Mouse (Mus musculus) kidney, embryonic 14.5 days (tissue): Measurements from ENCODE around the gene Gm38119. TPM values are rescaled to one million over a fixed set of nuclear protein-coding genes. Genes with fewer than 3 reads are reported as not detected.
"Not testable (repeated sequence)": the region's sequence is repeated elsewhere in the genome, so short reads cannot be mapped to it uniquely, and the experiment has no call there.

Source experiments
- ATAC-seq: fragments of 200-750 bp; cut with Nextera tagmentation; 2 replicates; pipeline ENCODE4 v1.8.0; 2017; ENCODE audit warnings: moderate number of reproducible peaks, mild to moderate bottlenecking, moderate TSS enrichment, moderate library complexity; ENCODE audit not compliant: low FRiP score, low TSS enrichment
- H3K27ac ChIP-seq: fragments of 300-500 bp; sonication (generic); 2 replicates; pipeline ENCODE4 v1.5.1; 2014; ENCODE audit warnings: low read depth, mild to moderate bottlenecking, low read length, moderate library complexity, mixed read lengths
- H3K27me3 ChIP-seq: fragments of 300-500 bp; sonication (generic); 2 replicates; pipeline ENCODE4 v1.6.1; 2014; ENCODE audit warnings: mild to moderate bottlenecking, low read length; ENCODE audit not compliant: control insufficient read depth, insufficient read depth
- H3K36me3 ChIP-seq: fragments of 300-500 bp; sonication (generic); 2 replicates; pipeline ENCODE4 v1.6.1; 2014; ENCODE audit warnings: low read length, mixed read lengths; ENCODE audit not compliant: control insufficient read depth, insufficient read depth
- H3K4me1 ChIP-seq: fragments of 300-500 bp; sonication (generic); 2 replicates; pipeline ENCODE4 v1.6.1; 2014; ENCODE audit warnings: low read length, mixed read lengths; ENCODE audit not compliant: control insufficient read depth, insufficient read depth
- H3K4me2 ChIP-seq: fragments of 300-500 bp; sonication (generic); replicated peaks from 2 replicates; pipeline ENCODE4 v1.6.1; 2014; ENCODE audit warnings: low read depth, mild to moderate bottlenecking, low read length
- H3K4me3 ChIP-seq: fragments of 300-500 bp; sonication (generic); 2 replicates; pipeline ENCODE4 v1.5.1; 2014; ENCODE audit warnings: mild to moderate bottlenecking, low read length
- H3K9ac ChIP-seq: fragments of 300-500 bp; sonication (generic); 2 replicates; pipeline ENCODE4 v1.6.1; 2014; ENCODE audit warnings: low read depth, mild to moderate bottlenecking, low read length, moderate library complexity
- H3K9me3 ChIP-seq: fragments of 300-500 bp; sonication (generic); 2 replicates; pipeline ENCODE4 v1.6.1; 2016; ENCODE audit warnings: low read length; ENCODE audit not compliant: control insufficient read depth
- WGBS: fragments of 180-500 bp; shearing (Covaris S2); extraction: QIAGEN DNeasy Blood & Tissue Kit; methylation state at CpG from one replicate; pipeline ENCODE4 v1.1.7; 2014; 5-methylcytosine and 5-hydroxymethylcytosine counted together
- polyA plus RNA-seq: library from polyadenylated mRNA; unstranded; fragments of >200 nt; fragmentation: Nextera tagmentation; extraction: Ambion mirVana; gene quantifications from 2 replicates; pipeline ENCODE4 v1.2.1, GENCODE M21; 2014

Gene Gm38119
- polyA plus RNA-seq, 1 experiment from 2014 or later: not detected

DNA sequence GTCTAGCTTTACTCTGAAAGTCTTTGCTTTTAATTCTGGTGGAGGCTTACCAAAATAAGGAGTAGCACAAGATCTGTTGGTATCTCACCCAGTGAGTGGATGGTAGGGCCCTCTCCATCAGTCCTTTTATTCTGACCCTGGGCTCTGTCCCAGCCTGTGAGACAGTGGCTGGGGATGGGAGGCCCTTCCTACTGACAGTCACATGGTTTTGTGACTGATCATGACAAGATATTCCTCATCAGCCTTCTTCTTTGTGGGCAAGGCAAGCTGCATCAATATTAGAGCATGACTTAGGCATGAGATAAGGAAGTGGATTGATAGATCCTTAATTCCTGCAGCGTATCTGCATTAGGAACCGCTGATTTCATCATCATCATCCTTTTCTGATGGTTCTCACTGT, 29.9 kb downstream of the Gm38119 start, which contains the start of gene Lce1e:
Gene Lce1e, minus strand, starts transcription at position 101 of the 400 bp plus-strand sequence.
- H3K27ac ChIP-seq: no peak within 1 kb of the TSS
- no peaks in the 10 kb centered on the region for H3K4me1 ChIP-seq
- H3K4me2 ChIP-seq: no peak within 1 kb of the TSS
- 88% methylated on average over 2 of the region's 2 CpGs for WGBS
- no peaks in the 10 kb centered on the region for H3K9me3 ChIP-seq
- no peak within 1 kb of the TSS for H3K9ac ChIP-seq
- H3K36me3 ChIP-seq: no peaks in the 10 kb centered on the region
- no peaks in the 10 kb centered on the region for H3K27me3 ChIP-seq
- no peak for ATAC-seq
- H3K4me3 ChIP-seq: no peak within 1 kb of the TSS

DNA sequence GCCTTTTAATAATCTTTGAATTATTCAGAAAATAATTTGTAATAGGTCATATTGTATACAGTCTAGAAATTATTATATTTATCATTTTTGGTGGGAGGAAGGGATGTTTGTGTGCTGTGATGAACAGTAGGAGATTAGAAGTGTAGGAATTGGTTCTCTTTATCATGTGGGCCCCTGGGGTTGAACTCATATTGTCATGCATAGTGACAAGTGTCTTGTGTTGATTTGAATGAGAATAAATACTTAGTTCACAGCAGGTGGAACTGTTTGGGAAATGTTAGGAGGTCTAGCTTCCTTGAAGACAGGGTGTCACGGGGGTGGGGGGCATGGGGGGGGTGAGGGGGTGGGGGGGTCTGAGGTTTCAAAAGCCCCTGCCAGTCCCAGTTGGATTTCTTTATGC, 44.3 kb downstream of the Gm38119 start:
- Histone ChIP-seq H3K9ac (no peak overlapping the region), H3K36me3 (no peaks in the 10 kb centered on the region), H3K27ac (no peak overlapping the region), H3K9me3 (no peaks in the 10 kb centered on the region), H3K4me2 (no peak overlapping the region), H3K27me3 (no peaks in the 10 kb centered on the region), H3K4me3 (no peak overlapping the region), H3K4me1 (no peaks in the 10 kb centered on the region)
- no peak for ATAC-seq
- WGBS: 30% methylated on average over 1 of the region's 1 CpGs

DNA sequence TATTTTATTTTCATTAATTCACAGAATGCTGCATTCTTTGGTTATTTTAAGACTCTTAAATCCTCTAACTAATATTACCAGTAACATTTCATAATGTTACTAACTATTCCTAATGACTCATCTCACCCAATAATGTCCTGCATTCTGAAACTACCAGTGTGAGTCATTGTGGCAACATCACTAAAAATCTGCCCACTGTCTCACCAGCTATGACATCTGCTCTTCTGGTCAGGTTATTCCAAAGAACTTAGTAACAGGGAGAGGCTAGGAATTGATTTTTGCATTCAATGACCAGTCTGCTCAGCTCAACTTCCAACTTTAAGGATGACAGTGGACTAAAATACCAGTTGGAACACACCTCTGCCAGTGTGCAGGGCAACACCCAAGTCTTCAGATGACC, 47.2 kb downstream of the Gm38119 start:
- ATAC-seq: no peak
- Histone ChIP-seq H3K36me3 (no peaks in the 10 kb centered on the region), H3K9ac (no peak overlapping the region), H3K27me3 (no peaks in the 10 kb centered on the region), H3K4me3 (no peak overlapping the region), H3K27ac (no peak overlapping the region), H3K4me1 (no peaks in the 10 kb centered on the region), H3K4me2 (no peak overlapping the region), H3K9me3 (no peaks in the 10 kb centered on the region)

DNA sequence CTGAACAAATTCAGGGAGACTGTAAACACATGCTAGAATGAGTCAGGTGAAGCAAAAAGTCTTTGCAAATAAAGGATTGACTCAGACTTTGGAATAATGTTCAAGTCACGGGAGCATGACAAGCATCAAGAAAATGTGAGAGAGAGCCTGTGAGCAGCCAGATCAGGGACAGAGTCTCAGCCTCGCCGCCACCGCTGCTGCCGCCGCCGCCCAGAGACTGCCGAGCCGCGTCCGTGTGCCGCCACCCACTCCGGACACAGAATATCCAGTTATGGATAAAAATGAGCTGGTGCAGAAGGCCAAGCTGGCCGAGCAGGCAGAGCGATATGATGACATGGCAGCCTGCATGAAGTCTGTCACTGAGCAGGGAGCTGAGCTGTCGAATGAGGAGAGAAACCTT, 49.7 kb downstream of the Gm38119 start:
- 87% methylated on average over 16 of the region's 16 CpGs for WGBS
- H3K4me1 ChIP-seq, H3K9ac ChIP-seq, H3K27ac ChIP-seq, H3K36me3 ChIP-seq, ATAC-seq, H3K9me3 ChIP-seq, H3K4me2 ChIP-seq, H3K27me3 ChIP-seq, H3K4me3 ChIP-seq: not testable (repeated sequence)

Other genes with a start within 250 kb of the Gm38119 start
- gene Sprr4, start 238.6 kb downstream of the Gm38119 start, polyA plus RNA-seq: not detected in 2 replicates
- not detected in 2 replicates for gene 2310046K23Rik, start 204.6 kb downstream of the Gm38119 start, polyA plus RNA-seq
- gene Ivl, start 165.4 kb downstream of the Gm38119 start, polyA plus RNA-seq: 0.74 and 0.81 TPM in 2 replicates
- gene Smcp, start 150.1 kb downstream of the Gm38119 start, polyA plus RNA-seq: not detected in 2 replicates
- gene 2210017I01Rik, start 131.6 kb downstream of the Gm38119 start, polyA plus RNA-seq: not detected in 2 replicates
- gene Lce6a, start 117.4 kb downstream of the Gm38119 start, polyA plus RNA-seq: not detected in 2 replicates
- gene Lce1a1, start 90.8 kb downstream of the Gm38119 start, polyA plus RNA-seq: not detected in 2 replicates
- not detected in 2 replicates for gene Lce1b, start 82.2 kb downstream of the Gm38119 start, polyA plus RNA-seq
- gene Lce1a2, start 68.8 kb downstream of the Gm38119 start, polyA plus RNA-seq: not detected in 2 replicates
- gene Lce1c, start 59.8 kb downstream of the Gm38119 start, polyA plus RNA-seq: not detected in 2 replicates
- gene Lce1d, start 51.9 kb downstream of the Gm38119 start, polyA plus RNA-seq: not detected in 2 replicates
- gene Lce1e, start 30.0 kb downstream of the Gm38119 start, polyA plus RNA-seq: not detected in 2 replicates
- not detected in 2 replicates for gene Lce1f, start 18.7 kb downstream of the Gm38119 start, polyA plus RNA-seq
- not detected in 2 replicates for gene Lce1g, start 13.2 kb upstream of the Gm38119 start, polyA plus RNA-seq
- not detected in 2 replicates for gene Lce1h, start 26.0 kb upstream of the Gm38119 start, polyA plus RNA-seq
- gene Lce1i, start 39.8 kb upstream of the Gm38119 start, polyA plus RNA-seq: not detected in 2 replicates
- gene Lce1j, start 51.4 kb upstream of the Gm38119 start, polyA plus RNA-seq: not detected in 2 replicates
- gene Lce1k, start 68.8 kb upstream of the Gm38119 start, polyA plus RNA-seq: not detected in 2 replicates
- not detected in 2 replicates for gene Kprp, start 88.2 kb upstream of the Gm38119 start, polyA plus RNA-seq
- not detected in 2 replicates for gene Lce1l, start 112.2 kb upstream of the Gm38119 start, polyA plus RNA-seq
- gene 2310050C09Rik, start 131.1 kb upstream of the Gm38119 start, polyA plus RNA-seq: not detected in 2 replicates
- gene Lce3a, start 187.1 kb upstream of the Gm38119 start, polyA plus RNA-seq: not detected in 2 replicates
- not detected in 2 replicates for gene Lce3b, start 193.9 kb upstream of the Gm38119 start, polyA plus RNA-seq
- gene Lce3c, start 205.4 kb upstream of the Gm38119 start, polyA plus RNA-seq: not detected in 2 replicates
- gene Lce3d, start 218.3 kb upstream of the Gm38119 start, polyA plus RNA-seq: not detected in 2 replicates
- not detected in 2 replicates for gene Lce3e, start 228.0 kb upstream of the Gm38119 start, polyA plus RNA-seq